In genomic region chr7:119860971-119861334, GRCm38 (mm10) we compare ENCODE assay signal across 1 mouse cellular context.
TF ChIP-seq lines count a peak whose summit lies in the region.

No protein-coding gene starts in this region.

TF ChIP-seq in CH12.LX, 34 proteins besides CTCF, POLR2A, EP300 and RAD21 (continued from another document):
- TF ChIP-seq ZC3H11A (IDR thresholded peaks at IDR 0.05; ENCODE audit: low read depth, low read length) (no peak), MAFK (IDR thresholded peaks at IDR 0.05; ENCODE audit: insufficient replicate concordance, low read length) (no peak), ELF1 (IDR thresholded peaks at IDR 0.05; ENCODE audit: low read depth, low read length) (no peak), GABPA (IDR thresholded peaks at IDR 0.05; ENCODE audit: insufficient replicate concordance, low read depth, low read length) (no peak), TBP (conservative IDR thresholded peaks at IDR 0.05; ENCODE audit: low read depth, low read length) (no peak), BHLHE40 (IDR thresholded peaks at IDR 0.05; ENCODE audit: low read depth, low read length) (no peak), MAX (IDR thresholded peaks at IDR 0.05; ENCODE audit: low read length) (no peak)
